Mouse (Mus musculus) 3T3-L1 (cell line): ENCODE measurements around the gene Fkbp8.

ENCODE experiments used
- DNase-seq: peaks from one replicate; pipeline ENCODE4 v3.0.0-alpha.2; 2015; ENCODE audit warnings: low read depth, low spot score

The Fkbp8 gene

DNA sequence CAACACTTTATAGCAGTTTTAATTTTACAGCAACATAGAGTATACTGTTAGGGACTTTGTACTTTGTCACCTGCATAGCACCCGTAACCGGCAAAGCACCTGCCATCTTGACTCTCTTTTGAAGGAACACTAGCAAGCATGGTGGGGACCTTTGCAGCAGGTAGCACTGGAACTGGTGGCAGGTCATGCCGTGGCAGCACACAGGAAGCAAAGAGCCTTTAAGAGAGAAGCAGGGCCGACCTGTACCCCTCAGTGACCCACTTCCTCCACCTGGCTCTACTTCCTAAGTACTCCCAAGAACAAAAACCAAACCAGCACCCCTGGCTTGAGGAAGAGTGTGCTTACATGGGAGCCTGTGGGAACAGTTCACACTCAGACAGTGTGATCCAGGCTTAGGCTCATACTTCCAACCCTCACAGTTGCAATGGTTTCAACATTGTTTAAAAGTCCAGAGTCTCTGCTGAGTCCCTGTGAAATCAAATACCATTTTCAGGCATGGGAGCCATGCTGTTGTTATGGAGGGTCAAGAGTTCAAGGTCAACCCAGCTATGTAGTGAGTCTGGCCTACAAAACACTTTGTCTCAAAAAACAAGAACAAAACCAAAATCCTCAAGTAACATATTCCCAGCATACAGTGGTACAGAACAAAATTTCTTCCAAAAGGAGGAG lies 27.7 kb downstream of the Fkbp8 start:
- DNase-seq: no peak

DNA sequence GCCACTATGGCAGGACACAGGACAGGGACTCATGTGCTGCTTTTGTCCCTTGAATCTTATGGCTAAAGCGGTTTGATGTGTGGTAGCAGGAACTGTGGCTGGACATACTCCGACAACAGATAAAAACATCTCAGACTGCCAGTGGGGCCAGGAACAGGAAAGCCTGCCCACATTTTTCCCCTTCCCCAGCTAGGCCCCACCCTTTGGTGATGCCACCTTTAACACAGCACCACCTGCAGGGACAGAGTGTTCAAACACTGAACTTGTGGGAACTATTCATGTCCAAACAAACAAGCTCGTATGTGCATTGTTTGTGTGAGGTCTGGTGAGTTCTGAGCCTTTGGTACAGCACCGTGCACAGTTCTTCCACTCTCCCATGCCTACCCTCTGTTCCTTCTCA lies 30.8 kb downstream of the Fkbp8 start:
- DNase-seq: no peak

DNA sequence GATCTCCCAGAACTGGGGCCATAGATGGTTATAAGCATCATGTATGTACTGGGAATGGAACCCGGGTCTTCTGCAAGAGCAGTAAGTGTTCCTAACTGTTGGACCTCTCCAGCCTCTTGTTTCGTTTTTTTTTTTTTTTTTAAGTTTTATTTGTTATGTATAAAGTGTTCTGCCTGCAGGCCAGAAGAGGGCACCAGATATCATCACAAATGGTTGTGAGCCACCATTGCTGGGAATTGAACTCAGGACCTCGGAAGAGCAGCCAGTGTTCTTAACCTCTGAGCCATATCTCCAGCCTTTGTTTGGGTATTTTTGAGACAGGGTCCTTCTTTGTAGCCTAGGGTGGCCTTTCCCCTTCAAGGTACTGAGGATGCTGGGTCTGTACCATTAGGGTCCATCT lies 31.5 kb downstream of the Fkbp8 start:
- DNase-seq: peak; percentile 57

DNA sequence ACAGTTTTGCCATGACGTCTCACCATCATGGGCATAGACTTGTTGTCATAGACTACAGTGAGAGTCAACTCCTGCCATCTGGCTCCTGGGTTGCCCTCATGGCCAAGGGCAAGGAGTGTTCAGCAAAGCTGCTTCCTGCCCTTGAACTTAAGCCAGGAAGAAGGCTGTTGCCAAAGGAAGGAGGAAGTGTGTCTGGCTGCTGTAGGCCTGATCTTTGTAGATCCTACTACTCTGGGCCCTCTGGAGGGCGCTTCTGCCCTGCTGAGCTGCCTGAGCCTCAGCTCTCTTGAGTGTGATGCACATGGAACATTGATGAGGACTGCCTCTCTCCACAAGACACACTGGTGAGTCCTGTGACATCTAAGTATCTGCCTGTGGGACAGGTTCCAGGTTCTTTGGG lies 32.6 kb downstream of the Fkbp8 start:
- peak; percentile 76 for DNase-seq

DNA sequence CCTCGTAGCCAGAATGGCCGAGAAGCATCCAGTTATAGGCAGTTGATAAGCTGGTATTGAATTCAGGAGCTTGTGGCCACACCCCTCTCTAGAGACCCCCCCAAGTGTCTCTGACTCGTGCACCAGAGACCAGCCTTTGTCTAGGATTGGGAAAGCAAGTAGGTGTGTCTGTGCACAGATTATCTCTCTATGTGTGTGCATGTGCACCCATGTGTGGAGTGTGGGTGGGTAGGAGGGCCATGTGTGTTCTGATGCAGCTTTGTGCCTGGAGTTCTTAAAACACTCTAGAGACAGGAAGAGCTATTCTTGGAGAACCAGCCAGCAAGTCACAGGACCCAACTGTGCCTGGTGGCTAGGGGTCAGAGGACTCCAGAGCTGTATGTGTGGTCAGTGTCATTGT lies 33.0 kb downstream of the Fkbp8 start:
- no peak for DNase-seq

DNA sequence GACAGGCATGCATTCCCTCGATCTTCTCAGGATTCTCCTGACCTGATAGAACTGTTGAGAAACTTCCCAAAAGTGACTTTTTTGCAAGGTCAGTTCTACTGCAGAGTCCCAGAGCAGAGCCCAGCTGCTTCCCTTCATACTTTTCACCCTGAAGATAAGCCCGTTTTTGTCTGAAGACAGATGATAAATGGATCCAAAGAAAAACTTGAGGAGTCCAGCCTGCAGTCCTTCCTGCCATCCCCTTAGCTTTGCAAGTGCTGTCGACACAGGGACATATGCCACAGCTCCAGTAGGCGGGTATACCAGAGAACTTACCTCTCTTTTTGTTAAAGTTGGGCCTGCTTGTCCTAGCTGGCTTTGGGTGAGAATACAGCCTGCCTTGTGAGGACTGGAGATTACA lies 33.8 kb downstream of the Fkbp8 start:
- no peak for DNase-seq

DNA sequence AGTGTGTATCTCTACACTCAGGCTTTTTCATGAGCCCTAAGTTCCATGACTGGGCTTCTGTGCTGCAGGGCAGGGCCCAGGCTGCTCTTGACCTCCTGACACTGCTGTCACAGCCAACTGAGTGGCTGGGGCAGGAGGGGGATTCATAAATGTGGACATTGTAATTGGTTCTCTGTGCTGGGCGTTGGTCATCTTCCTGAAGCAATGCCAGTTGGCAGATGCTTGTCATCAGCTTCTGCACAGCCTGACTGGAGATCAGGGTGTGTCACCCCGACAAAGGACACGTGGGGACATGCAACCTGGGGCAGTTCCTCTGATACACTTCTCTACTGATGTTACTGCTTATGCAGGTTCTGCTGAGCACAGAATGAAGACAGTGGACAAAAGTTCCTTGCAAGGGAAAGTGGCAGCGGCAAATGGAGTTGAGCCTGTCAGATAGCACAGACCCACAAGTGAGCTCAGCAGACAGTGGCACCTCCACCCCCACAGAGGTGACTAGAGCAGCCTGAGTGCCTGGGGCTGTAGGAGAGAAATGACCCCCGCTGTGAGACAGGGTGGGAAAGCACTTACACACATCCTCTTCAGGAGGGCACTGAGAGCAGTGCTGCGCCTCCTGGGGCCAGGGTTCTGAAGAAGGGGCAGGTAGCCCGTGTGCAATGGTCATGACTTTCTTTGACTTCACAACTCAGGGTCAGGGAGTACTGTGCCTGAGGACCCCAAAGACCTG lies 34.4 kb downstream of the Fkbp8 start:
- DNase-seq: peak; percentile 77

DNA sequence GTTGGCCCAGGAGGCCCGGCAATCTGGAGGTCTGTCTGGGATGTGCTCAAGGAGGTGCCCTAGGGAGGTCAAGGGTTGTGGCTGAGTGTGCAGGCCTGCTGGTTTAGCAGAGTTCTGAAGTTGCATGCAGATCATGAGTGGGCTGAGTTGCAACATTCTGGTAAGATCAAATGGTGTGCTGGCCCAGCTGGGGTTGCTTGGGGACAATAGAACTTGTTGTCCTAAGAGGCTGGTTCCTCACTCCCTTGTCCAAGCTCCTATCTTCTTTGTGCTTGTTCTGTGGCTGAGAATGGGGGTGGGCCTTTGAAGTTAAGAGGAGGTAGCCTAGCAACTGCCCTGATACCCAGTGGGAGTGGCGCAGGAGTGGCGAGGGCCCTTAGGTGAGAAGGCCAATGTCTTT lies 35.3 kb downstream of the Fkbp8 start:
- DNase-seq: no peak

DNA sequence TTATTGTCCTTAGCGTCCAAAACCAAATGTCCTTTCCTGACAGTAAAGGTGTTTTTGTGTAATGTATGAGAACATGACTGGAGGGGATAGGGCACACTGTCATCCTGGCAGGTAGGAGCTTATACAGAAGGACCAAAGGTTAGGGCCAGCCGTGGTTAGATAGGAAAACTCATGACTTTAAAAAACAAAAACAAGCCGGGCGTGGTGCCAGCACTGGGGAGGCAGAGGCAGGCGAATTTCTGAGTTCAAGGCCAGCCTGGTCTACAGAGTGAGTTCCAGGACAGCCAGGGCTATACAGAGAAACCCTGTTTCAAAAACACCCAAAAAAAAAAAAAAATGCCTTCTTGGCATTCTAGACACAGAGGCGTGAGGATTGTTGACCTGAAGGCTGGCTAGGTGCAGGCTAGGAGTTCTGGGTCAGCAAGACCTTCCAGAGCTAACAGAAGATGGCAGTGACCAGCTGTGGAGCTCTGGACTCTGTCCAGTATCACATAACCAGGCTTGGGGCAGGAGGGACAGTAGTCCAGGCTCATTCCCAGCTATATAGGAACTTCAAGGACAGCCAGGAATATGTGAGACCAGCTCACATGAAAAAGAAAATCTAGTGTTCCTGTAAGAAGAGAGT lies 36.4 kb downstream of the Fkbp8 start:
- DNase-seq: no peak

DNA sequence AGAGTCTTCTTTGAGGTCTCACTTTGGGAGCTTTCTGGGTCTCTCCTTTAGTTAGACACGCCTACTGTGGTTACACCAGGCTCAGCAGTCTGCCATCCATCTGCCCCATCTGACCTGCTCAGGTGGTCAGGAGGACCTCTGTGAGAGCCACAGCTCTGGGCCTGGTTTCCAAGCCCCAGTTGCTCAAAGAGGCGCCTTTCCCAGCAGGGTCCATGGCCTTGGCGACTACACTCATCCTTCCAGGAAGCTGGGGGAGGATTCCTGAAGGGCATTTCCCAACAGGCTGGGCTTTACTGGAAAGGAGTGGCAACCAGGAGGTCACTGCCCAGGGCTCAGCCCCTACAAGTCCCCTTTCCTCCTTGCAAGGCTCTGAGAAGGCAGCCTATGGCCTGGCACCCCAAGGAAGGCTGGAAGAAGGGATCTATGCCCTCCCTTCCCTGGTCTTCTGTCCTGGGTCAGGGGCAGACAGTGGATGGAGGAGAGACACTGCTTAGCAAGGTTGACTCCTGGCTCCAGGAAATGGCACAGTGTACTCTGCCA lies 37.2 kb downstream of the Fkbp8 start:
- no peak for DNase-seq

DNA sequence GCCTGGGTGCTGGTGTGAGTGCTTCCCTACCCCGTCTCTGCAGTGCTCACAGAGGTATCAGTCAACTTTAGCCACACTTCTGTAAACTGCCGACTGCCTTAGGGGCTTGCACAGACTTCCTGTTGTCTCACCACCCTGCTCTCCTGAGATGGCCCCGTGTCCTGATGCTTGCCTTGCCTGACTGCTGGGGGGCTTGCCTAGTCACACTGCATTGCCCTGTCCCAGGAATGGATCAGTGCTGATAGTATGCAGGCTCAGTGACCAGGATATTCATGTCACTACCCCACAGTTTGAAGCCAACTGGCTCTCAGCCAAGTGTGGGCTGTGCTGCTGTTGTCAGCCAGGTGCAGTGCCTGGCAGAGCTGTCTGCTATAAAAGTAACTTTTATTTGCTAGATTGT lies 38.0 kb downstream of the Fkbp8 start:
- DNase-seq: no peak

DNA sequence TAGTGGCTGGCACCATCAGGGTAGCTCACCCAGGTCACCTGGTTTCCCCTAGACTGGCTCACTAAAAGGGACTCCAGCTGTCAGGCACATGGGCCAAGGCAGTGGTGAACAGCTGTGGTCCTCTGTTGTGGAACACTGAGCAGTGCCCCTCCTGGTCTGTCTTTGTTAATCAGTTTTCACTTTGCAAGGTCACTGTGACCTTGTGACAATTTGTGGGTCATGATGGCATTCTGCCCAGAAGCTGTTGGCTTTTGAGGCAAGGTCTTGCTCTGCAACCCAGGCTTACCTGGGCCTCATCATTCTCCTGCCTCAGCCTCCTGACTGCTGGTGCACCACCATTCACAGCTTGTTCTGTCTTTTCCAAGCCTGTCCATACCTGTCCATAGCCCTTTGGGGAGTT lies 42.8 kb downstream of the Fkbp8 start:
- no peak for DNase-seq

DNA sequence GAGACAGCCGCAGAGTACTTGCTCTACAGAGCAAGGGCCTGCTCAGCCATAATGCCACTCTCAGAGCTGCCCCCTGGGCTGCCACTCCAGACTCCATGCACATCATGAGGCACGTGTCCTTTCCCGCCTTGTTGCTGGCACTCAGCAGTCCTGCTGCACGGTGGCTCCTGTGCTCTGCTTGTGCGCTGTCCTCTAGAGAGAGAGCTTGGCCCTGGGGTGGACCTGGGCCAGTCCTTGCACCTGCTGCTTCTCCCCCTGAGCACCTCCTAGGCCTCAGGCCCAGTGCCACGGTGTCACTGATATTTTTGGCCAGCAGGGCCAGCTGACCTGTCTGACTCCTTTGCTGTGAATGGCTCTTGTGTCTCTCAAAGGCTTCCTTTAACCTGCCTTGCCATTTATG lies 43.5 kb downstream of the Fkbp8 start:
- no peak for DNase-seq

DNA sequence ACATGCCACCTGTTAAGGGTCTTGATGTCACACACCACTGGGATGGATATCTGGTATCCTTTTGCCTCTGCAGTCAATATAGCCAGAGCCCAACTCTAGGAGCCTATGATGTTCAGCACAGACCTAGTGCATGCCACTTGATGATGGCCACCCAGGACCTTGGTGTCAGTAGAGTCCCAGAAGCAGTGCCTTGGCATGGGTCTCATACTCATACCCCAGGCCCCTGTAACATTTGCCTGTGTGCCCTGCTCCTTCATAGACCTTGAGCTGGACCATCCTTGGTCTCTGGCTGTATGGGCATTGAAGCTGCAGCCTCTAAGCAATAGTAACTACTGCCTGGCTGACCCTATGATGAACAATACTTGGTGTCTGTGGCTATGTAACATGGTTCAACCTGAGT lies 46.8 kb downstream of the Fkbp8 start:
- no peak for DNase-seq

DNA sequence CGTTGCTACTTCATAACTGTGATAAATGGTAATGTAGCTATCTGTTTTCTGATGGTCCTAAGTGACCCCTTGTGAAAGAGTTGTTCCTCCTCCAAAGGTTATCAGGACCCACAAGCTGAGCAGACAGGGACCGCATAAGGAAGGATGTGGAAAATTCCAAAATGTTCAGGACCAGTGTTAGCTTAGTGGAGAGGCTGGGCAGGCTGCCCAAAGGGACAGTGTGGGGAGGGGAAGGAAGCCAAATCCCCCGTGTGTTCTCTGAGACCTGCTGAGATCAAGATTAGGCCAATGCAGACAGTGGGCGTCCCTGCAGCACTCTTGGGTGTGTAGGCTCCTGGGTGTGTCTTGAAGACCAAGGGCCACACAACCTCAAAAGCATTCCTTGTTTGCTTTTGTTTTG lies 47.4 kb downstream of the Fkbp8 start:
- DNase-seq: peak; percentile 57

DNA sequence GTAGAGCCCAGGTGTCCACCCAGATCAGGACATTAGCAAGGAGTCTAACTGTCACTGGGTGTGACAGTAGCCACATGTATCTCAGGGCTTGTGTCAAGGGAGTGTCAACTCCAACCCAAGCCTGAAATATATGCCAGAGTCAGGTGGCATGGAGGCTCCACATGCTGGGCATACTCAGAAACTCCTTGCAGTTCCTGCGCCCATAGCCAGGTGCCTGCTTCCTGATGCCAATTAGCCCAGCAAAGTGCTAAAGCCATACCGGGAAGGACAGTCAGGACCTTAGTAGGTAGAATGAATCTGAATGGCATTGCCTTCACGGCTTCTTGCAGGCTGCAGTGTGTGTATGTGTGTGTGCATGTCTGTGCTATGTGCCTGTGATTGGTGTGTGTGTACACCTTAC lies 49.7 kb downstream of the Fkbp8 start:
- DNase-seq: no peak

DNA sequence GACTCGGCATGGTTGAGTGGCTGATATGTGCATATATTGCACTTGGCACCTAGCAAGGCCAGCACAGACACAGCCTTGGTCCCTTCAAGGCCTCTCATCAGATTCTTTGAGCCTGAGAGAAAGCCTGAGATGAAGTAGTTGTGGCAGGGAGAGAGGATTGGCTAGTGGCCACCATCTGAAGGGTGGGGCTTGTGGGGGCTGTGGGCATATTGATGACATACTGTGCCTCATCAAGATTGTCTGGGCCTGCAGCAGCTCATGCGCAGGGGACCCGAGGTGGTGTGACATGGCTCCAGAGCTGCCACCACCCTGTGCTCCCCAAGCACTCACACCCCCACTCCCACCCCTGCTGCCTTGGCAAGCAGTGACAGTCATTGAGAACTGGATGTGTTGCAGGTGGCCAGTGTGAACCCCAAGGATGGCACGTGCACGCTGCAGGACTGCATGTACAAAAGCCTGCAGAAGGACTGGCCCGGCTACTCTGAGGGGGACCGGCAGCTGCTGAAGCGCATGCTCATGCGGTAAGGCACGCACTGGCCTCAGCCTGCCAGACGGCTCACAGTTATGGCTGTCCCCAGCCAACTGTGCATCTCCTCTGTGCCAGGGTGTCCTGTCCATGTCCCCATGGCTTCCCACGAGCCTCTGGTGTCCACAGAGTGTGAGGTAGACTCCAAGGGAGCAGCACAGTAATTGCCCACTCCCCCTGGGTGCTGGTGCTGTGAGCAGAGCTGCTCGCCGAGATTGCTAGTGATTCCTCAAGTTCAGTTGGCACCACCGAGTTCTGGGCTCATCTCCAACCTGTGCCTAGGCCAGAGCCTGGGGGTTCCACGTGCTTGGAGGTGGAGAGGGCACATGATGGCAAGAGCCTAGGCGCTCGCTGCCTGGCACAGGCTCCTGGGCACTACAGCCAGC lies 56.2 kb downstream of the Fkbp8 start:
- DNase-seq: no peak

DNA sequence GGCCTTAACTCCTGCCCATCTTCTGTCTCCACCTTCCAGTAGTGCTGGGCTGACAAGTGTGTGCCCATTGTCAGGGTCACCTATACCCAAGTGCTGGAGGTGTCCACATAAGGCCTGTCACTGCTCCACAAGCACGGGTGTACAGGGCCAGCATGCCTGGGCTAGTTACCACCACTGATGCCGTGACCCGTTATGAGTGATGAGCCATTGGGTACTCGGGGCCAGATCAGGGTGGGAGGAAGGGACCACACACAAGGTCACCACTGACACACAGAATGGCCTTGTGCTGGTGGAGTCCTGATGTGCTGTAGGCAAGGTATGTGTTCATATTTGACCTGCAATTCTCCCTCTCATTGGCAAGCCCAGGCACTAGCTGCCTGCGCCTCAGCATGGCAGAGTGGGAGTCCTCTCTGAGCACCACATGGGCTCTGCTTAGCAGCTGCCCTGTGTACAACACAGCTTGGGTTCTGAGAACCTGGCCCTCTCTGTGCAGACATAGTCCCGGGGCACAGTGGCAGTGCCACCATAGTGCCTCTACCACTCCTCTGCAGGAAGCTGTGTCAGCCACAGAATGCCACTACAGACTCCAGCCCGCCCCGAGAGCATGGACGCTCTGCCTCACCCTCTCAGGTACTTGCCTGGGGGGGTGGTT lies 57.2 kb downstream of the Fkbp8 start:
- DNase-seq: no peak
